Mouse (Mus musculus) stomach, embryonic 14.5 days (tissue): ENCODE measurements around the gene P2rx5. TPM values are rescaled to one million over a fixed set of nuclear protein-coding genes. Genes with fewer than 3 reads are reported as not detected.
A peak's percentile ranks its signal among the peaks of the same experiment; 100 is the strongest.

Source experiments
- ATAC-seq: fragments of 200-750 bp; cut with Nextera tagmentation; 2 replicates; pipeline ENCODE4 v1.8.0; 2017; ENCODE audit warnings: low read depth, moderate TSS enrichment; ENCODE audit not compliant: insufficient number of reproducible peaks, insufficient read depth, low FRiP score
- H3K27ac ChIP-seq: fragments of 300-500 bp; sonication (generic); 2 replicates; pipeline ENCODE4 v1.5.1; 2014; ENCODE audit warnings: mild to moderate bottlenecking, low read length, moderate library complexity, mixed read lengths
- H3K27me3 ChIP-seq: fragments of 300-500 bp; sonication (generic); 2 replicates; pipeline ENCODE4 v1.6.1; 2014; ENCODE audit warnings: low read length, control low read depth, mixed read lengths; ENCODE audit not compliant: control insufficient read depth, insufficient read depth
- H3K36me3 ChIP-seq: fragments of 300-500 bp; sonication (generic); 2 replicates; pipeline ENCODE4 v1.6.1; 2014; ENCODE audit warnings: mild to moderate bottlenecking, control low read depth, low read length, moderate library complexity, mixed read lengths; ENCODE audit not compliant: control insufficient read depth, insufficient read depth
- H3K4me1 ChIP-seq: fragments of 300-500 bp; sonication (generic); 2 replicates; pipeline ENCODE4 v1.6.1; 2014; ENCODE audit warnings: low read length, control low read depth, mixed read lengths; ENCODE audit not compliant: control insufficient read depth, insufficient read depth
- H3K4me2 ChIP-seq: fragments of 300-500 bp; sonication (generic); replicated peaks from 2 replicates; pipeline ENCODE4 v1.6.1; 2014; ENCODE audit warnings: low read depth, low read length, control low read depth
- H3K4me3 ChIP-seq: fragments of 300-500 bp; sonication (generic); 2 replicates; pipeline ENCODE4 v1.5.1; 2014; ENCODE audit warnings: low read depth, low read length, control low read depth
- H3K9ac ChIP-seq: fragments of 300-500 bp; sonication (generic); replicated peaks from 2 replicates; pipeline ENCODE4 v1.6.1; 2014; ENCODE audit warnings: low read depth, mild to moderate bottlenecking, control low read depth, low read length, moderate library complexity, mixed read lengths
- H3K9me3 ChIP-seq: fragments of 300-500 bp; sonication (generic); 2 replicates; pipeline ENCODE4 v1.6.1; 2016; ENCODE audit warnings: low read depth, low read length, control low read depth; ENCODE audit not compliant: control insufficient read depth
- WGBS: fragments of 180-500 bp; shearing (Covaris S2); extraction: QIAGEN DNeasy Blood & Tissue Kit; methylation state at CpG from one replicate; pipeline ENCODE4 v1.1.7; 2014; 5-methylcytosine and 5-hydroxymethylcytosine counted together
- polyA plus RNA-seq: library from polyadenylated mRNA; unstranded; fragments of >200 nt; fragmentation: Nextera tagmentation; extraction: Ambion mirVana; gene quantifications from 2 replicates; pipeline ENCODE4 v1.2.1, GENCODE M21; 2014

P2rx5 gene
- polyA plus RNA-seq, 1 experiment from 2014 or later = 0.20 TPM

DNA sequence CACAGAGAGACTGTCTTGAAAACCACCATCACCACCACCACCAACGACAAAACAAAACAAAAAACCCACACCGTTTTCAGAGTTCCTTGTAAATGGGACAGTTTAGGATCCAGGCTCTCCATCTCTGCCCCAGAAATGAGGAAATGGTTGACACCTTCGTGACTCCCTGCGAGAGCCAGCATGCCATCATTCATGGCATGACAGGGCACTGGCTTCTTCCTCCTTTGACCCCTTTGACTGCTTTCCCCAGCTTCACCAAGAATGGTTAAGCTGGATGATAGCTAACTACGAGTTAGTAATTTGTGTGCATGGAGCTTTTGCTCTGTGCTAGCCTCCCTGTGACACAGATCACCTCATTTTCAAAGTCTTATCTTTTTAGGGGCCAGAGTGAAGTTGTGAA lies 2.1 kb downstream of the P2rx5 start:
- no peak overlapping the region for H3K4me2 ChIP-seq
- no peaks in the 10 kb centered on the region for H3K9me3 ChIP-seq
- H3K27ac ChIP-seq = no peak overlapping the region
- no peak overlapping the region for H3K4me3 ChIP-seq
- H3K4me1 ChIP-seq = peaks cover 6% of the 10 kb centered on the region; the same call in 1 of the 2 replicates
- no peaks in the 10 kb centered on the region for H3K36me3 ChIP-seq
- no peak for ATAC-seq
- 43% methylated on average over 5 of the region's 5 CpGs for WGBS
- H3K27me3 ChIP-seq = 0 out of 2 replicates have a peak, but pooled peaks cover 8% of the 10 kb centered on the region
- H3K9ac ChIP-seq = no peak overlapping the region

- H3K4me3 ChIP-seq = no peak overlapping the region
- peaks cover 13% of the 10 kb centered on the region; the same call in 1 of the 2 replicates for H3K4me1 ChIP-seq
- H3K36me3 ChIP-seq = 0 out of 2 replicates have a peak, but pooled peaks cover 3% of the 10 kb centered on the region
- no peak overlapping the region for H3K9ac ChIP-seq
- no peaks in the 10 kb centered on the region for H3K27me3 ChIP-seq
- no peak overlapping the region for H3K27ac ChIP-seq
- no peak overlapping the region for H3K4me2 ChIP-seq
- WGBS = 75% methylated on average over 8 of the region's 8 CpGs
- no peaks in the 10 kb centered on the region for H3K9me3 ChIP-seq
- ATAC-seq = no peak
These were observed 7.8 kb downstream of the P2rx5 start for GRCm38 (mm10) chr11:73168071-73168470.

- Histone ChIP-seq H3K4me3 (no peak overlapping the region), H3K4me2 (no peak overlapping the region), H3K36me3 (peaks cover 7% of the 10 kb centered on the region; the same call in 1 of the 2 replicates), H3K4me1 (peaks cover 13% of the 10 kb centered on the region; the same call in 1 of the 2 replicates), H3K9ac (no peak overlapping the region), H3K27me3 (no peaks in the 10 kb centered on the region), H3K27ac (no peak overlapping the region), H3K9me3 (no peaks in the 10 kb centered on the region)
- no peak for ATAC-seq
- 83% methylated on average over 6 of the region's 6 CpGs for WGBS
These were observed 8.4 kb downstream of the P2rx5 start for GRCm38 (mm10) chr11:73168576-73168975.

- Histone ChIP-seq H3K27ac (no peak overlapping the region), H3K9ac (no peak overlapping the region), H3K9me3 (no peaks in the 10 kb centered on the region), H3K4me2 (no peak overlapping the region), H3K4me3 (no peak overlapping the region), H3K36me3 (peaks cover 12% of the 10 kb centered on the region; the same call in 1 of the 2 replicates), H3K27me3 (no peaks in the 10 kb centered on the region), H3K4me1 (peaks cover 13% of the 10 kb centered on the region; the same call in 1 of the 2 replicates)
- WGBS = 44% methylated on average over 4 of the region's 4 CpGs
- ATAC-seq = no peak
These were observed 9.0 kb downstream of the P2rx5 start for GRCm38 (mm10) chr11:73169231-73169630.

GRCm38 (mm10) chr11:73172186-73172585 lies 12.0 kb downstream of the P2rx5 start:
- Histone ChIP-seq H3K4me2 (no peak overlapping the region), H3K27me3 (no peaks in the 10 kb centered on the region), H3K9me3 (no peaks in the 10 kb centered on the region), H3K36me3 (peaks cover 15% of the 10 kb centered on the region; the same call in 1 of the 2 replicates), H3K27ac (no peak overlapping the region), H3K4me1 (peaks cover 15% of the 10 kb centered on the region; the same call in 1 of the 2 replicates), H3K4me3 (no peak overlapping the region), H3K9ac (no peak overlapping the region)
- ATAC-seq = no peak
- WGBS = 34% methylated on average over 5 of the region's 5 CpGs

GRCm38 (mm10) chr11:73175612-73176011 lies 15.4 kb downstream of the P2rx5 start:
- peak overlapping the region; percentile 75 for H3K4me2 ChIP-seq
- H3K9me3 ChIP-seq = no peaks in the 10 kb centered on the region
- H3K27ac ChIP-seq = no peak overlapping the region
- H3K9ac ChIP-seq = peak overlapping the region; percentile 82; the same call in 1 of the 2 replicates
- peaks cover 25% of the 10 kb centered on the region; the same call in 1 of the 2 replicates for H3K36me3 ChIP-seq
- WGBS = 33% methylated on average over 8 of the region's 8 CpGs
- H3K4me1 ChIP-seq = peaks cover 25% of the 10 kb centered on the region; the same call in 1 of the 2 replicates
- no peak for ATAC-seq
- H3K4me3 ChIP-seq = peak overlapping the region; percentile 99
- no peaks in the 10 kb centered on the region for H3K27me3 ChIP-seq

- H3K4me2 ChIP-seq = peak overlapping the region; percentile 75
- H3K9ac ChIP-seq = peak overlapping the region; percentile 82
- no peaks in the 10 kb centered on the region for H3K27me3 ChIP-seq
- H3K27ac ChIP-seq = peak overlapping the region; percentile 82
- peaks cover 25% of the 10 kb centered on the region; the same call in 1 of the 2 replicates for H3K36me3 ChIP-seq
- 1% methylated on average over 15 of the region's 15 CpGs for WGBS
- no peaks in the 10 kb centered on the region for H3K9me3 ChIP-seq
- peak overlapping the region; percentile 99 for H3K4me3 ChIP-seq
- H3K4me1 ChIP-seq = peaks cover 25% of the 10 kb centered on the region; the same call in 1 of the 2 replicates
- no peak for ATAC-seq
These were observed 16.0 kb downstream of the P2rx5 start for GRCm38 (mm10) chr11:73176186-73176585.

DNA sequence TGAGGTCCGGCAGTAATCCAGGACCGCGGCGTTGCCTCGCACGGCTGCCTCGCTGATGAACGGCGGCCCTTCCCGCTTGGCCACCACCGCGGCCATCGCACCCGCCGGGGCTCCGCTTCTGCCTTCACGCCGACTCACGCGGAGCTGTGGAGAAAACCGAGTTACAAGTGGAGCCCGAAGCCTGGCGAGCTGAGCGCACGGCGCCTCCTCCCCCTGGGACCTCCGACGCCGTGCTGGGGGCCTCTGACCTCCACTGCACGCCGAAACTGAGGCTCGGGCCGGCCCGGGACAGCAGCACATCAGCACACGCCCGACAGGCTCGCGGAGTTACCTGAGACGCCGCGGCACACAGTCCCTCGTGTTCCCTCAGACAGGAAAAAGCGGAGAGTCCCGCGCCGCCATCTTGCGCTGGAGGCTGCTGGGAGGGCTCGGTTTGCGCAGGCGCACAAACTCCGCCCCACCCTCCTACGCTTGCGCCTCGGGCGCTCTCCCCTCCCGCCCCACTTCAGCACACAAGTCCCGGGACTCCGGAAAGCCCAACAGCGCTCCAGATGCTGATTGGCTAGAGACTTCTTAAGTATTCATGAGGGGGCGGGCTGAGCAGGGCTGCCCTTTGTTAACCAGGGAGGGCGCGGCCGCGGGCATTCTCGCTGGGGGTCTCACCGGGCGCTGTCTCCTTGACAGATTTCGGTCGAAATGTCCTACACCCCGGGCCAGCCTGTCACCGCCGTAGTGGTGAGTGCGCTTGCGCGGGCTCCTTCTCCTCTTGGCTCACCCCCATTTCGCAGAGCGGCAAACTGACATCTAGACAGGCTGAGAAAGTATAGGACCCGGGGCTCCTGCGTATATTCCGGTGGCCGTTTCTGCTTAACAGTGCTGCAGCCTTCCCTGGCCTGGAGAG lies 16.6 kb downstream of the P2rx5 start, which contains the start of the genes Emc6 and Tax1bp3:
Gene Emc6 (minus strand): TSS at position 430 of the 901 bp plus-strand sequence.
Gene Tax1bp3 (plus strand): TSS at position 476 of the 901 bp plus-strand sequence.
- H3K4me2 ChIP-seq = peak within 1 kb of the TSS; percentile 75
- under 1% methylated on average over 80 of the region's 81 CpGs for WGBS
- peak within 1 kb of the TSS; percentile 92 for H3K9ac ChIP-seq
- H3K9me3 ChIP-seq = no peaks in the 10 kb centered on the region
- ATAC-seq = peak; percentile 97
- H3K4me1 ChIP-seq = peaks cover 24% of the 10 kb centered on the region; the same call in 1 of the 2 replicates
- no peaks in the 10 kb centered on the region for H3K27me3 ChIP-seq
- H3K36me3 ChIP-seq = peaks cover 23% of the 10 kb centered on the region; the same call in 1 of the 2 replicates
- peak within 1 kb of the TSS; percentile 98 for H3K27ac ChIP-seq
- H3K4me3 ChIP-seq = peak within 1 kb of the TSS; percentile 99
